Mouse (Mus musculus): ENCODE data around the gene Uggt1. TPM values are rescaled to one million over a fixed set of nuclear protein-coding genes. Genes with fewer than 3 reads are reported as not detected.

Gene Uggt1
- polyA plus RNA-seq, 1 experiment from 2014 or later: 56.1 TPM

GRCm38 (mm10) chr1:36121172-36121571 lies 123.3 kb downstream of the Uggt1 start:
- Histone ChIP-seq H3K9ac (ENCODE audit: low read length) (no peak overlapping the region), H3K27ac (ENCODE audit: low read length) (no peak overlapping the region), H3K4me2 (ENCODE audit: low read depth, low read length) (no peak overlapping the region), H3K4me3 (ENCODE audit: low read length) (no peak overlapping the region), H3K36me3 (ENCODE audit: control insufficient read depth, insufficient read depth, low read length) (no peaks in the 10 kb centered on the region), H3K4me1 (replicated peaks; ENCODE audit: control insufficient read depth, insufficient read depth, low read length) (no peaks in the 10 kb centered on the region), H3K27me3 (ENCODE audit: control insufficient read depth, insufficient read depth, low read depth, low read length) (no peaks in the 10 kb centered on the region), H3K9me3 (ENCODE audit: control insufficient read depth, low read length) (no peaks in the 10 kb centered on the region)
- 83% methylated on average over 8 of the region's 8 CpGs for WGBS
- ATAC-seq (ENCODE audit: low read depth): no peak

- H3K4me1 ChIP-seq (replicated peaks; ENCODE audit: control insufficient read depth, insufficient read depth, low read length): no peaks in the 10 kb centered on the region
- H3K36me3 ChIP-seq (ENCODE audit: control insufficient read depth, insufficient read depth, low read length): no peaks in the 10 kb centered on the region
- H3K27ac ChIP-seq (ENCODE audit: low read length): no peak overlapping the region
- no peak overlapping the region for H3K4me3 ChIP-seq (ENCODE audit: low read length)
- 74% methylated on average over 4 of the region's 4 CpGs for WGBS
- H3K9me3 ChIP-seq (ENCODE audit: control insufficient read depth, low read length): no peaks in the 10 kb centered on the region
- no peak overlapping the region for H3K4me2 ChIP-seq (ENCODE audit: low read depth, low read length)
- no peaks in the 10 kb centered on the region for H3K27me3 ChIP-seq (ENCODE audit: control insufficient read depth, insufficient read depth, low read depth, low read length)
- H3K9ac ChIP-seq (ENCODE audit: low read length): no peak overlapping the region
- no peak for ATAC-seq (ENCODE audit: low read depth)
Measured at GRCm38 (mm10) chr1:36119426-36119825, 125.1 kb downstream of the Uggt1 start.

- H3K4me1 ChIP-seq (replicated peaks; ENCODE audit: control insufficient read depth, insufficient read depth, low read length): no peaks in the 10 kb centered on the region
- no peaks in the 10 kb centered on the region for H3K36me3 ChIP-seq (ENCODE audit: control insufficient read depth, insufficient read depth, low read length)
- no peak for ATAC-seq (ENCODE audit: low read depth)
- H3K4me2 ChIP-seq (ENCODE audit: low read depth, low read length): no peak overlapping the region
- H3K9ac ChIP-seq (ENCODE audit: low read length): no peak overlapping the region
- no peak overlapping the region for H3K27ac ChIP-seq (ENCODE audit: low read length)
- H3K27me3 ChIP-seq (ENCODE audit: control insufficient read depth, insufficient read depth, low read depth, low read length): no peaks in the 10 kb centered on the region
- H3K9me3 ChIP-seq (ENCODE audit: control insufficient read depth, low read length): no peaks in the 10 kb centered on the region
- H3K4me3 ChIP-seq (ENCODE audit: low read length): no peak overlapping the region
- 66% methylated on average over 3 of the region's 3 CpGs for WGBS
Measured at GRCm38 (mm10) chr1:36118958-36119357, 125.6 kb downstream of the Uggt1 start.

- H3K4me1 ChIP-seq (replicated peaks; ENCODE audit: control insufficient read depth, insufficient read depth, low read length): no peaks in the 10 kb centered on the region
- H3K36me3 ChIP-seq (ENCODE audit: control insufficient read depth, insufficient read depth, low read length): no peaks in the 10 kb centered on the region
- 81% methylated on average over 9 of the region's 9 CpGs for WGBS
Measured at GRCm38 (mm10) chr1:36118061-36118685, 126.3 kb downstream of the Uggt1 start.

GRCm38 (mm10) chr1:36116488-36116887 lies 128.0 kb downstream of the Uggt1 start:
- Histone ChIP-seq H3K27me3 (ENCODE audit: control insufficient read depth, insufficient read depth, low read depth, low read length) (no peaks in the 10 kb centered on the region), H3K27ac (ENCODE audit: low read length) (no peak overlapping the region), H3K9ac (ENCODE audit: low read length) (no peak overlapping the region), H3K9me3 (ENCODE audit: control insufficient read depth, low read length) (no peaks in the 10 kb centered on the region), H3K4me1 (replicated peaks; ENCODE audit: control insufficient read depth, insufficient read depth, low read length) (no peaks in the 10 kb centered on the region), H3K4me3 (ENCODE audit: low read length) (no peak overlapping the region), H3K4me2 (ENCODE audit: low read depth, low read length) (no peak overlapping the region), H3K36me3 (ENCODE audit: control insufficient read depth, insufficient read depth, low read length) (no peaks in the 10 kb centered on the region)
- WGBS: 67% methylated on average over 5 of the region's 5 CpGs
- ATAC-seq (ENCODE audit: low read depth): no peak

More at GRCm38 (mm10) chr1:36118061-36118685, 126.3 kb downstream of the Uggt1 start:
- H3K27ac ChIP-seq (ENCODE audit: low read length): no peak overlapping the region
- ATAC-seq (ENCODE audit: low read depth): no peak
- H3K4me2 ChIP-seq (ENCODE audit: low read depth, low read length): no peak overlapping the region
- no peaks in the 10 kb centered on the region for H3K9me3 ChIP-seq (ENCODE audit: control insufficient read depth, low read length)
- H3K9ac ChIP-seq (ENCODE audit: low read length): no peak overlapping the region
- no peak overlapping the region for H3K4me3 ChIP-seq (ENCODE audit: low read length)
- H3K27me3 ChIP-seq (ENCODE audit: control insufficient read depth, insufficient read depth, low read depth, low read length): no peaks in the 10 kb centered on the region

GRCm38 (mm10) chr1:36114844-36115243 lies 129.7 kb downstream of the Uggt1 start:
- Histone ChIP-seq H3K27ac (ENCODE audit: low read length) (no peak overlapping the region), H3K4me1 (replicated peaks; ENCODE audit: control insufficient read depth, insufficient read depth, low read length) (no peaks in the 10 kb centered on the region), H3K9me3 (ENCODE audit: control insufficient read depth, low read length) (no peaks in the 10 kb centered on the region), H3K36me3 (ENCODE audit: control insufficient read depth, insufficient read depth, low read length) (no peaks in the 10 kb centered on the region), H3K27me3 (ENCODE audit: control insufficient read depth, insufficient read depth, low read depth, low read length) (no peaks in the 10 kb centered on the region), H3K4me2 (ENCODE audit: low read depth, low read length) (no peak overlapping the region), H3K9ac (ENCODE audit: low read length) (no peak overlapping the region), H3K4me3 (ENCODE audit: low read length) (no peak overlapping the region)
- 82% methylated on average over 3 of the region's 3 CpGs for WGBS
- no peak for ATAC-seq (ENCODE audit: low read depth)

- no peak for ATAC-seq (ENCODE audit: low read depth)
- Histone ChIP-seq H3K9ac (ENCODE audit: low read length) (no peak overlapping the region), H3K4me1 (replicated peaks; ENCODE audit: control insufficient read depth, insufficient read depth, low read length) (no peaks in the 10 kb centered on the region), H3K36me3 (ENCODE audit: control insufficient read depth, insufficient read depth, low read length) (no peaks in the 10 kb centered on the region), H3K9me3 (ENCODE audit: control insufficient read depth, low read length) (no peaks in the 10 kb centered on the region), H3K4me3 (ENCODE audit: low read length) (no peak overlapping the region), H3K27me3 (ENCODE audit: control insufficient read depth, insufficient read depth, low read depth, low read length) (no peaks in the 10 kb centered on the region), H3K4me2 (ENCODE audit: low read depth, low read length) (no peak overlapping the region), H3K27ac (ENCODE audit: low read length) (no peak overlapping the region)
- 77% methylated on average over 8 of the region's 8 CpGs for WGBS
Measured at GRCm38 (mm10) chr1:36113670-36114069, 130.8 kb downstream of the Uggt1 start.

- H3K9ac ChIP-seq (ENCODE audit: low read length): no peak overlapping the region
- no peak for ATAC-seq (ENCODE audit: low read depth)
- WGBS: 84% methylated on average over 3 of the region's 3 CpGs
Measured at GRCm38 (mm10) chr1:36112665-36113064, 131.9 kb downstream of the Uggt1 start.

GRCm38 (mm10) chr1:36109987-36110386 lies 134.5 kb downstream of the Uggt1 start:
- no peaks in the 10 kb centered on the region for H3K4me1 ChIP-seq (replicated peaks; ENCODE audit: control insufficient read depth, insufficient read depth, low read length)
- H3K36me3 ChIP-seq (ENCODE audit: control insufficient read depth, insufficient read depth, low read length): peaks cover 13% of the 10 kb centered on the region
- no peak overlapping the region for H3K4me2 ChIP-seq (ENCODE audit: low read depth, low read length)
- no peak overlapping the region for H3K27ac ChIP-seq (ENCODE audit: low read length)
- H3K27me3 ChIP-seq (ENCODE audit: control insufficient read depth, insufficient read depth, low read depth, low read length): no peaks in the 10 kb centered on the region
- no peak overlapping the region for H3K4me3 ChIP-seq (ENCODE audit: low read length)
- 77% methylated on average over 4 of the region's 4 CpGs for WGBS
- no peak for ATAC-seq (ENCODE audit: low read depth)
- no peak overlapping the region for H3K9ac ChIP-seq (ENCODE audit: low read length)
- H3K9me3 ChIP-seq (ENCODE audit: control insufficient read depth, low read length): no peaks in the 10 kb centered on the region

More at GRCm38 (mm10) chr1:36112665-36113064, 131.9 kb downstream of the Uggt1 start:
- Histone ChIP-seq H3K27me3 (ENCODE audit: control insufficient read depth, insufficient read depth, low read depth, low read length) (no peaks in the 10 kb centered on the region), H3K4me1 (replicated peaks; ENCODE audit: control insufficient read depth, insufficient read depth, low read length) (no peaks in the 10 kb centered on the region), H3K4me3 (ENCODE audit: low read length) (no peak overlapping the region), H3K36me3 (ENCODE audit: control insufficient read depth, insufficient read depth, low read length) (no peaks in the 10 kb centered on the region), H3K9me3 (ENCODE audit: control insufficient read depth, low read length) (no peaks in the 10 kb centered on the region), H3K4me2 (ENCODE audit: low read depth, low read length) (no peak overlapping the region), H3K27ac (ENCODE audit: low read length) (no peak overlapping the region)
